Mouse (Mus musculus) ES-E14 (cell line): ENCODE measurements around the gene Sptbn1. TPM values are rescaled to one million over a fixed set of nuclear protein-coding genes. Genes with fewer than 3 reads are reported as not detected.

Experiments used
- DNase-seq: peaks from one replicate; pipeline ENCODE4 v3.0.0-alpha.2; 2013; ENCODE audit warnings: low read depth, low spot score
- H3K27ac ChIP-seq: 2 replicates; pipeline ENCODE4 v1.5.1; 2012; ENCODE audit warnings: low read depth, mild to moderate bottlenecking, low read length, moderate library complexity, mixed read lengths; ENCODE audit not compliant: poor library complexity, insufficient read depth, severe bottlenecking
- H3K36me3 ChIP-seq: 2 replicates; pipeline ENCODE4 v1.6.1; 2012; ENCODE audit warnings: mild to moderate bottlenecking, low read length, moderate library complexity, mixed read lengths; ENCODE audit not compliant: control insufficient read depth, poor library complexity, insufficient read depth, severe bottlenecking
- H3K4me1 ChIP-seq, 2 experiments: fragments of 150-350 bp in 1 of 2; sonication (generic) in 1 of 2; 2 replicates each; pipeline ENCODE4 v1.6.1; 2012; ENCODE audit warnings: low read length in 2 of 2, mild to moderate bottlenecking in 1 of 2, mixed read lengths in 1 of 2; ENCODE audit not compliant: control insufficient read depth in 2 of 2, insufficient read depth in 2 of 2, poor library complexity in 1 of 2
- H3K4me3 ChIP-seq, 2 experiments: fragments of 150-350 bp in 1 of 2; sonication (generic) in 1 of 2; 2 replicates each; pipeline ENCODE4 v1.5.1; 2012; ENCODE audit warnings: low read length in 2 of 2, low read depth in 1 of 2, mild to moderate bottlenecking in 1 of 2, mixed read lengths in 1 of 2; ENCODE audit not compliant: insufficient read depth in 1 of 2, poor library complexity in 1 of 2, severe bottlenecking in 1 of 2
- H3K9ac ChIP-seq: 2 replicates; pipeline ENCODE4 v1.6.1; 2012; ENCODE audit warnings: low read depth, mild to moderate bottlenecking, low read length, mixed read lengths; ENCODE audit not compliant: poor library complexity, insufficient read depth, severe bottlenecking
- H3K9me3 ChIP-seq: fragments of 150-350 bp; sonication (generic); 2 replicates; pipeline ENCODE4 v1.6.1; 2012; ENCODE audit warnings: low read depth, mild to moderate bottlenecking, low read length; ENCODE audit not compliant: control insufficient read depth, insufficient read depth
- CHD2 ChIP-seq: IDR thresholded peaks from 2 replicates; pipeline ENCODE4 v1.6.1; 2014; ENCODE audit warnings: mild to moderate bottlenecking, low read depth, low read length, inconsistent platforms
- HCFC1 ChIP-seq: IDR thresholded peaks from 2 replicates; pipeline ENCODE4 v1.6.1; 2012; ENCODE audit warnings: low read length, inconsistent platforms, borderline replicate concordance; ENCODE audit not compliant: insufficient read depth
- MAFK ChIP-seq: IDR thresholded peaks from 2 replicates; pipeline ENCODE4 v1.6.1; 2014; ENCODE audit warnings: mild to moderate bottlenecking, low read depth, low read length, inconsistent platforms; ENCODE audit not compliant: insufficient read depth
- ZC3H11A ChIP-seq: IDR thresholded peaks from 2 replicates; pipeline ENCODE4 v1.6.1; 2012; ENCODE audit warnings: low read depth, mild to moderate bottlenecking, inconsistent platforms, low read length, borderline replicate concordance
- ZNF384 ChIP-seq: IDR thresholded peaks from 2 replicates; pipeline ENCODE4 v1.6.1; 2012; ENCODE audit warnings: low read depth, low read length, inconsistent platforms
- in situ Hi-C, 2 experiments: fragments of 600-800 bp; cut with MboI; formaldehyde crosslinking; loops; one replicate each; pipeline ENCODE4 v1.15.1; 2025; ENCODE audit warnings: low sequenced_read_pairs in 2 of 2, inconsistent platforms in 1 of 2; ENCODE audit not compliant: unreplicated experiment in 2 of 2
- total RNA-seq: library from RNA; depleted of rRNA; stranded (reverse); fragments of 300-350 nt; gene quantifications from 2 replicates; pipeline ENCODE4 v1.2.3, GENCODE M21; 2012

Gene Sptbn1
- total RNA-seq, 1 experiment: 243 TPM

- no peak for TF ChIP-seq HCFC1
- no peak for TF ChIP-seq CHD2
- no peak for TF ChIP-seq ZNF384
- no peak for TF ChIP-seq ZC3H11A
- no peak for TF ChIP-seq MAFK
- H3K9me3 ChIP-seq: no peaks in the 10 kb centered on the region
- H3K4me3 ChIP-seq: no peak overlapping the region
- no peak overlapping the region for H3K9ac ChIP-seq
- peaks cover 0 to 6% of the 10 kb centered on the region in 2 experiments; a peak in 1 of 4 replicates for H3K4me1 ChIP-seq
- in situ Hi-C loops: loop anchor here in 1 of 2 experiments (25.0 kb wide), 1 partner anchor 418 kb away; no protein-coding TSS in a partner anchor
- DNase-seq: no peak
- H3K27ac ChIP-seq: no peak overlapping the region
- no peaks in the 10 kb centered on the region for H3K36me3 ChIP-seq
Observed at GRCm38 (mm10) chr11:30244172-30244571, 23.8 kb downstream of the Sptbn1 start.

- H3K4me1 ChIP-seq: peaks cover 0 to 6% of the 10 kb centered on the region in 2 experiments; a peak in 1 of 4 replicates
- in situ Hi-C loops: loop anchor here in 1 of 2 experiments (25.0 kb wide), 1 partner anchor 419 kb away; no protein-coding TSS in a partner anchor
- H3K27ac ChIP-seq: no peak overlapping the region
- H3K36me3 ChIP-seq: no peaks in the 10 kb centered on the region
- H3K4me3 ChIP-seq: no peak overlapping the region
- TF ChIP-seq ZNF384 (no peak), MAFK (no peak), CHD2 (no peak), HCFC1 (no peak), ZC3H11A (no peak)
- DNase-seq: no peak
- no peak overlapping the region for H3K9ac ChIP-seq
- H3K9me3 ChIP-seq: no peaks in the 10 kb centered on the region
Observed at GRCm38 (mm10) chr11:30243591-30243990, 24.4 kb downstream of the Sptbn1 start.

GRCm38 (mm10) chr11:30240861-30241260, 27.1 kb downstream of the Sptbn1 start:
- H3K4me1 ChIP-seq: peaks cover 0 to 6% of the 10 kb centered on the region in 2 experiments; a peak in 1 of 4 replicates
- no peak for DNase-seq
- H3K27ac ChIP-seq: no peak overlapping the region
- no peak overlapping the region for H3K9ac ChIP-seq
- no peaks in the 10 kb centered on the region for H3K36me3 ChIP-seq
- in situ Hi-C loops: loop anchor here in 1 of 2 experiments (25.0 kb wide), 1 partner anchor 421 kb away; no protein-coding TSS in a partner anchor
- no peaks in the 10 kb centered on the region for H3K9me3 ChIP-seq
- no peak for TF ChIP-seq ZNF384
- H3K4me3 ChIP-seq: no peak overlapping the region

GRCm38 (mm10) chr11:30237960-30238359, 30.0 kb downstream of the Sptbn1 start:
- in situ Hi-C loops: loop anchor here (5.0 to 25.0 kb wide), 2 partner anchors 414 to 424 kb away; no protein-coding TSS in a partner anchor
- DNase-seq: no peak
- Histone ChIP-seq H3K9ac (no peak overlapping the region), H3K4me3 (no peak overlapping the region), H3K9me3 (no peaks in the 10 kb centered on the region), H3K4me1 (peaks cover 0 to 2% of the 10 kb centered on the region in 2 experiments; a peak in 1 of 4 replicates), H3K27ac (no peak overlapping the region), H3K36me3 (no peaks in the 10 kb centered on the region; the same call in 1 of the 2 replicates)
- TF ChIP-seq ZC3H11A: peak; percentile 88
- TF ChIP-seq CHD2: no peak

GRCm38 (mm10) chr11:30236681-30237242, 31.2 kb downstream of the Sptbn1 start:
- in situ Hi-C loops: loop anchor here (5.0 to 25.0 kb wide), 2 partner anchors 416 to 426 kb away; no protein-coding TSS in a partner anchor
- H3K9ac ChIP-seq: no peak overlapping the region
- DNase-seq: no peak
- peaks cover 0 to 2% of the 10 kb centered on the region in 2 experiments; a peak in 1 of 4 replicates for H3K4me1 ChIP-seq
- TF ChIP-seq CHD2 (no peak), ZC3H11A (no peak), MAFK (no peak), HCFC1 (no peak), ZNF384 (no peak)
- H3K36me3 ChIP-seq: no peaks in the 10 kb centered on the region; the same call in 1 of the 2 replicates
- H3K9me3 ChIP-seq: no peaks in the 10 kb centered on the region
- no peak overlapping the region for H3K4me3 ChIP-seq
- no peak overlapping the region for H3K27ac ChIP-seq
